Mouse (Mus musculus) mammary gland, adult 2 months (tissue): ENCODE results near the gene Gm21887. TPM values are rescaled to one million over a fixed set of nuclear protein-coding genes. Genes with fewer than 3 reads are reported as not detected.

ENCODE experiments used
- polyA plus RNA-seq: library from polyadenylated mRNA; depleted of rRNA; stranded (reverse); fragments of >200 nt; gene quantifications from 2 replicates; pipeline ENCODE4 v1.2.3, GENCODE M21; 2012; ENCODE audit warnings: low replicate concordance; rRNA removed

The Gm21887 gene
- polyA plus RNA-seq, result 117 and 1,023 TPM in 2 replicates

GRCm38 (mm10) chrX:170009016-170009750, at the start of gene Gm21887:
TSS of gene Gm21887 (plus strand) at chrX:170009659.

Other genes with a start within 250 kb of the Gm21887 start
- not detected in 2 replicates for gene 4933400A11Rik, start 230.0 kb upstream of the Gm21887 start, polyA plus RNA-seq